14 mouse cellular contexts compared by ENCODE assay signal in the genomic region with DNA sequence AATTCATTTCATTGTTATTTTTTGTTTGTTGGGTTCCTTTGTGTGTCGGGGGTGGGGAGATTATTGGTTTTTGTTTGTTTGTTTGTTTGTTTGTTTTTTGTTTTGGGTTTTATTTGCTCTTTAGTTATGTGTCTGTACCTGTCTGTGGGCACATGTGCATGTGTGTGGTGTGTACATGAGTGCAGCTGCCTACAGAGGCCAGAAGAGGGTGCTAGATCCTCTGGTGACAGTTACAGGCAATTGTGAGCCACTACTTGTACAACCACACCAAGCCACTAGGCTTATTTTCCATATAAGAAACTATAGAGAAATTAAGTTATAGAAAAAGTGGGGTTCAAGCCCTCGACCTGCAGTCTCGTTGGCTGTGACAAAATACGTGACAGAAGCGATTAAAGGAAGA. TPM values are rescaled to one million over a fixed set of nuclear protein-coding genes. Genes with fewer than 3 reads are reported as not detected.
DNase-seq lines count a peak whose midpoint lies in the region; ATAC-seq and TF ChIP-seq lines count a peak whose summit lies in the region.
"Had no signal": no experiment of that assay in that cellular context is flagged by ENCODE, and none has a peak within 500 bp of the region (broad histone marks: within the 10 kb centered on the region; RNA-seq: fewer than 3 reads in every experiment).

No protein-coding gene starts in this region.

- WGBS in heart, adult 2 months: 66% methylated on average over 5 of the region's 5 CpGs
- WGBS in lung, postnatal 0 days: 67% methylated on average over 5 of the region's 5 CpGs
- 97% methylated on average over 5 of the region's 5 CpGs for WGBS in thymus, adult 2 months

- no peak for TF ChIP-seq EP300 in heart, adult 2 months (IDR thresholded peaks at IDR 0.05; ENCODE audit: insufficient read depth, low read depth, low read length)
- TF ChIP-seq EP300 in lung, postnatal 0 days (IDR thresholded peaks at IDR 0.05): no peak

- H3K27ac ChIP-seq in heart, adult 2 months: no peak overlapping the region
- H3K27ac ChIP-seq in lung, postnatal 0 days (ENCODE audit: low read length): no peak overlapping the region
- H3K27ac ChIP-seq in thymus, adult 2 months (ENCODE audit: control insufficient read depth, insufficient read depth, low read length): no peak overlapping the region
- H3K27ac ChIP-seq: forebrain, embryonic 13.5 days; kidney, embryonic 15.5 days; liver, embryonic 15.5 days; midbrain, embryonic 12.5 days had no signal

- no peaks in the 10 kb centered on the region for H3K36me3 ChIP-seq in heart, adult 2 months (ENCODE audit: control insufficient read depth, insufficient read depth, low read length)
- H3K36me3 ChIP-seq in lung, postnatal 0 days (ENCODE audit: insufficient read depth, low read length): no peaks in the 10 kb centered on the region
- H3K36me3 ChIP-seq in thymus, adult 2 months (ENCODE audit: control insufficient read depth, insufficient read depth, low read length): no peaks in the 10 kb centered on the region
- H3K36me3 ChIP-seq: kidney, embryonic 15.5 days; liver, embryonic 15.5 days; midbrain, embryonic 12.5 days had no signal

- H3K9ac ChIP-seq in heart, adult 2 months (ENCODE audit: low read depth, low read length): no peak overlapping the region
- no peak overlapping the region for H3K9ac ChIP-seq in lung, postnatal 0 days (replicated peaks; ENCODE audit: low read depth)
- H3K9ac ChIP-seq: forebrain, embryonic 13.5 days; kidney, embryonic 15.5 days; liver, embryonic 15.5 days; midbrain, embryonic 12.5 days had no signal

- H3K4me2 ChIP-seq in lung, postnatal 0 days (replicated peaks; ENCODE audit: low read depth, low read length): no peak overlapping the region
- H3K4me2 ChIP-seq: forebrain, embryonic 13.5 days; kidney, embryonic 15.5 days; liver, embryonic 15.5 days; midbrain, embryonic 12.5 days had no signal

- H3K27me3 ChIP-seq in heart, adult 2 months (ENCODE audit: control insufficient read depth, insufficient read depth, low read length): no peaks in the 10 kb centered on the region
- no peaks in the 10 kb centered on the region for H3K27me3 ChIP-seq in lung, postnatal 0 days (replicated peaks; ENCODE audit: insufficient read depth, low read length)
- no peaks in the 10 kb centered on the region for H3K27me3 ChIP-seq in thymus, adult 2 months (ENCODE audit: control insufficient read depth, insufficient read depth, low read length)
- H3K27me3 ChIP-seq: forebrain, embryonic 13.5 days; kidney, embryonic 15.5 days; liver, embryonic 15.5 days; midbrain, embryonic 12.5 days had no signal

- TF ChIP-seq CTCF in heart, adult 2 months (IDR thresholded peaks at IDR 0.05): peak; percentile 39
- TF ChIP-seq CTCF in lung, postnatal 0 days (IDR thresholded peaks at IDR 0.05): peak; percentile 65
- TF ChIP-seq CTCF in thymus, adult 2 months (IDR thresholded peaks at IDR 0.05; ENCODE audit: borderline replicate concordance, control insufficient read depth, extremely low read depth, insufficient read depth, low read length, poor library complexity): no peak

- H3K79me2 ChIP-seq in heart, adult 2 months (replicated peaks; ENCODE audit: control insufficient read depth, insufficient read depth, low read length): no peaks in the 10 kb centered on the region

- H3K4me1 ChIP-seq in heart, adult 2 months (ENCODE audit: control insufficient read depth, insufficient read depth, low read length): peaks cover 1% of the 10 kb centered on the region
- no peaks in the 10 kb centered on the region for H3K4me1 ChIP-seq in lung, postnatal 0 days (ENCODE audit: insufficient read depth, low read depth, low read length)
- no peaks in the 10 kb centered on the region for H3K4me1 ChIP-seq in thymus, adult 2 months (replicated peaks; ENCODE audit: control insufficient read depth, insufficient read depth, low read length)
- H3K4me1 ChIP-seq: forebrain, embryonic 13.5 days; kidney, embryonic 15.5 days; liver, embryonic 15.5 days; midbrain, embryonic 12.5 days had no signal

- DNase-seq in heart, adult 2 months: no peak
- DNase-seq in heart, postnatal 4 days: no peak
- DNase-seq in lung, postnatal 0 days (ENCODE audit: low spot score): peak; percentile 29
- no peak for DNase-seq in lung, postnatal 4 days
- DNase-seq in T-cell, adult 2 months (ENCODE audit: low spot score): peak; percentile 18
- no peak for DNase-seq in spleen, postnatal 14 days (ENCODE audit: low spot score in 2 of 2)
- DNase-seq in thymus, adult 2 months: no peak
- DNase-seq: adrenal gland, postnatal 14 days; cerebellum, adult 11-12 months had no signal

- intact Hi-C loops in heart, adult 2 months (cut with DNase I): no loop called here

- H3K9me3 ChIP-seq in lung, postnatal 0 days (ENCODE audit: low read length): no peaks in the 10 kb centered on the region
- H3K9me3 ChIP-seq: forebrain, embryonic 13.5 days; kidney, embryonic 15.5 days; liver, embryonic 15.5 days; midbrain, embryonic 12.5 days had no signal

- H3K4me3 ChIP-seq in heart, adult 2 months: no peak overlapping the region
- H3K4me3 ChIP-seq in lung, postnatal 0 days (ENCODE audit: low read depth, low read length): no peak overlapping the region
- no peak overlapping the region for H3K4me3 ChIP-seq in thymus, adult 2 months (ENCODE audit: control insufficient read depth, insufficient read depth, low read length)
- H3K4me3 ChIP-seq: forebrain, embryonic 13.5 days; kidney, embryonic 15.5 days; liver, embryonic 15.5 days; midbrain, embryonic 12.5 days had no signal

- TF ChIP-seq POLR2A in heart, adult 2 months (IDR thresholded peaks at IDR 0.05; ENCODE audit: insufficient read depth, low read depth, low read length): no peak
- TF ChIP-seq POLR2A in thymus, adult 2 months (IDR thresholded peaks at IDR 0.05; ENCODE audit: control insufficient read depth, extremely low read depth, insufficient read depth, low read length, poor library complexity): no peak

- ATAC-seq in lung, postnatal 0 days: no peak
- ATAC-seq in neutrophil, adult 5-6 weeks (ENCODE audit: extremely low read depth, insufficient number of reproducible peaks, low FRiP score, poor library complexity, severe bottlenecking): peak; percentile 71
- ATAC-seq: forebrain, embryonic 13.5 days had no signal

RNA-seq across cellular contexts. Expression of gene Adamts10, which starts 10.1 kb away (rescaled TPM):
- total RNA-seq in heart, adult 2 months (2021): 10 to 100 TPM; 13.6 to 14.7 TPM
- 49.0 and 52.2 TPM in 2 replicates for polyA plus RNA-seq in heart, adult 2 months (2012; rRNA removed)
- 10 to 100 TPM; 35.3 to 36.1 TPM for total RNA-seq in heart, postnatal 4 days (2021)
- polyA plus RNA-seq in lung, postnatal 0 days (2015; fragmentation: Nextera tagmentation; extraction: Ambion mirVana): 79.8 and 90.6 TPM in 2 replicates
- 62.0 and 78.5 TPM in 2 replicates for total RNA-seq in neutrophil, adult 5-6 weeks (2017)
- 116 and 130 TPM in 2 replicates for polyA plus RNA-seq in thymus, adult 2 months (2012; rRNA removed)

RNA-seq across cellular contexts. Expression of gene Myo1f, which starts 41.6 kb away (rescaled TPM):
- 1 to 10 TPM; 2.3 to 3.1 TPM for total RNA-seq in heart, adult 2 months (2021)
- 2.8 and 3.2 TPM in 2 replicates for polyA plus RNA-seq in heart, adult 2 months (2012; rRNA removed)
- 1 to 10 TPM; 1.2 to 2.3 TPM for total RNA-seq in heart, postnatal 4 days (2021)
- polyA plus RNA-seq in lung, postnatal 0 days (2015; fragmentation: Nextera tagmentation; extraction: Ambion mirVana): 6.5 and 8.1 TPM in 2 replicates
- total RNA-seq in neutrophil, adult 5-6 weeks (2017): 383 and 399 TPM in 2 replicates
- polyA plus RNA-seq in thymus, adult 2 months (2012; rRNA removed): 12.4 and 14.9 TPM in 2 replicates

Comparison
In these comparisons a context has a peak if more than half of its experiments do, and no peak if none do; other contexts are left out.
1. DNase-seq: peak in lung, postnatal 0 days (single experiment) and T-cell, adult 2 months (single experiment); none in heart, adult 2 months (0 of 2), heart, postnatal 4 days (single experiment), lung, postnatal 4 days (0 of 2), spleen, postnatal 14 days (0 of 2) and thymus, adult 2 months (single experiment).
2. RNA of gene Myo1f, which starts 41.6 kb away (total RNA-seq): 383 to 399 TPM in neutrophil, adult 5-6 weeks; 2.3 to 3.1 TPM in heart, adult 2 months and 1.2 to 2.3 TPM in heart, postnatal 4 days; every median in the first group is over 10 times any median in the second.